8 mouse cellular contexts compared by ENCODE assay signal in the genomic region with DNA sequence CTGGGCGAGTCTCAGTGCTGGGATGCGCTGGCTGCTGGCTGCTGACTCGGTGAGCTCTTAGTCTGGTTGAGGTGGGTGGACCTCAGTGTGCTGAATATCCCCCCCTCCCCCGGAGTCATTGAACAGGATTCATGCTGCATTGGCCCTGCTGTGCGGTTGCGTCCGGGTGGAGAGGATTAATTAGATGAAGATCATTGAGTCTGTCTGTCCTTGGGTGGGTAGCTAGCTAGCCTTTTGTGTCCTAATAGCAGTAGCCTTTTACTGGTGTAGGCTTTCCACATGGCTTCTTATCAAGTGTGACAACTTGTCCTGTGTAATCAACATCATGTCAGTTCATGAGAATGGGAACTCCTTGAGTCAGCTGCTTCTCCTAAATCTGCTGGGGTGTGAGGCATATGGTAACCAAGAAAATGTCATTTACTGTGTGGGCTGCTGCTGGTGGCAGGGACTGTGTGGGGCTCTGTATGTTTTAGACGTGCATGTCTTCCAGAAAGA. TPM values are rescaled to one million over a fixed set of nuclear protein-coding genes. Genes with fewer than 3 reads are reported as not detected.
DNase-seq lines count a peak whose midpoint lies in the region; ATAC-seq and TF ChIP-seq lines count a peak whose summit lies in the region.

No protein-coding gene starts in this region.

- H3K9ac ChIP-seq in hindbrain, embryonic 14.5 days = no peak overlapping the region
- H3K9ac ChIP-seq in liver, embryonic 15.5 days = no peak overlapping the region
- no peak overlapping the region for H3K9ac ChIP-seq in intestine, postnatal 0 days (ENCODE audit: low read depth, low read length)

- TF ChIP-seq CTCF in cortical plate, adult 2 months (IDR thresholded peaks at IDR 0.05; ENCODE audit: extremely low read depth, insufficient read depth, low read length) = no peak
- no peak for TF ChIP-seq CTCF in intestine, postnatal 0 days (IDR thresholded peaks at IDR 0.05; ENCODE audit: low read depth)

- H3K4me1 ChIP-seq in cortical plate, adult 2 months (ENCODE audit: control insufficient read depth, insufficient read depth, low read length) = peaks cover 4% of the 10 kb centered on the region; the same call in 1 of the 2 replicates
- H3K4me1 ChIP-seq in hindbrain, embryonic 14.5 days (replicated peaks; ENCODE audit: control insufficient read depth, insufficient read depth, low read length) = no peaks in the 10 kb centered on the region
- peaks cover 52% of the 10 kb centered on the region for H3K4me1 ChIP-seq in liver, embryonic 15.5 days (replicated peaks)
- H3K4me1 ChIP-seq in intestine, postnatal 0 days (replicated peaks; ENCODE audit: control insufficient read depth, insufficient read depth, low read length) = no peaks in the 10 kb centered on the region

- TF ChIP-seq POLR2A in cortical plate, adult 2 months (IDR thresholded peaks at IDR 0.05; ENCODE audit: extremely low read depth, insufficient read depth, low read length) = no peak

- H3K4me2 ChIP-seq in hindbrain, embryonic 14.5 days (replicated peaks) = no peak overlapping the region
- H3K4me2 ChIP-seq in liver, embryonic 15.5 days = no peak overlapping the region
- no peak overlapping the region for H3K4me2 ChIP-seq in intestine, postnatal 0 days (replicated peaks; ENCODE audit: low read depth)

- H3K27me3 ChIP-seq in hindbrain, embryonic 14.5 days (ENCODE audit: control insufficient read depth, insufficient read depth, low read length) = no peaks in the 10 kb centered on the region
- no peaks in the 10 kb centered on the region for H3K27me3 ChIP-seq in liver, embryonic 15.5 days
- no peaks in the 10 kb centered on the region for H3K27me3 ChIP-seq in intestine, postnatal 0 days (replicated peaks; ENCODE audit: control insufficient read depth, insufficient read depth, low read length)

- WGBS in hindbrain, embryonic 14.5 days = 36% methylated on average over 8 of the region's 8 CpGs
- 72% methylated on average over 8 of the region's 8 CpGs for WGBS in liver, embryonic 15.5 days (ENCODE audit: insufficient replicate concordance)
- WGBS in intestine, postnatal 0 days = 81% methylated on average over 8 of the region's 8 CpGs

- peak; percentile 42 for DNase-seq in R1 (ENCODE audit: low read depth, low spot score)
- DNase-seq in hindbrain, embryonic 14.5 days (ENCODE audit: low spot score) = no peak
- DNase-seq in spleen, postnatal 36 days (ENCODE audit: low spot score in 2 of 2) = no peak
- no peak for DNase-seq in thymus, postnatal 10 days (ENCODE audit: low spot score in 2 of 2)
- DNase-seq in kidney, postnatal 25 days = no peak

- peak overlapping the region; percentile 45; the same call in 1 of the 2 replicates for H3K27ac ChIP-seq in cortical plate, adult 2 months (ENCODE audit: insufficient read depth, low read length)
- H3K27ac ChIP-seq in hindbrain, embryonic 14.5 days = peak overlapping the region; percentile 32
- peak overlapping the region; percentile 25; the same call in 1 of the 2 replicates for H3K27ac ChIP-seq in liver, embryonic 15.5 days (replicated peaks)
- no peak overlapping the region for H3K27ac ChIP-seq in intestine, postnatal 0 days (ENCODE audit: low read depth, low read length)

- no peaks in the 10 kb centered on the region for H3K9me3 ChIP-seq in hindbrain, embryonic 14.5 days (ENCODE audit: control insufficient read depth, low read length)
- H3K9me3 ChIP-seq in liver, embryonic 15.5 days (replicated peaks) = no peaks in the 10 kb centered on the region
- H3K9me3 ChIP-seq in intestine, postnatal 0 days (ENCODE audit: control insufficient read depth) = 0 out of 2 replicates have a peak, but pooled peaks cover 3% of the 10 kb centered on the region

- peaks cover 21% of the 10 kb centered on the region; the same call in 1 of the 2 replicates for H3K36me3 ChIP-seq in hindbrain, embryonic 14.5 days (replicated peaks; ENCODE audit: control insufficient read depth, insufficient read depth)
- H3K36me3 ChIP-seq in liver, embryonic 15.5 days (replicated peaks) = peaks cover 81% of the 10 kb centered on the region
- H3K36me3 ChIP-seq in intestine, postnatal 0 days (ENCODE audit: control insufficient read depth, insufficient read depth) = peaks cover 17% of the 10 kb centered on the region

- peak; percentile 66; the same call in 1 of the 2 replicates for ATAC-seq in hindbrain, embryonic 14.5 days (ENCODE audit: low FRiP score)
- ATAC-seq in liver, embryonic 15.5 days (ENCODE audit: insufficient read depth) = peak; percentile 27; the same call in 1 of the 2 replicates
- no peak for ATAC-seq in intestine, postnatal 0 days

- no peak overlapping the region for H3K4me3 ChIP-seq in cortical plate, adult 2 months (ENCODE audit: insufficient read depth, low read length)
- H3K4me3 ChIP-seq in hindbrain, embryonic 14.5 days (replicated peaks; ENCODE audit: low read length) = no peak overlapping the region
- no peak overlapping the region for H3K4me3 ChIP-seq in liver, embryonic 15.5 days (replicated peaks)
- no peak overlapping the region for H3K4me3 ChIP-seq in intestine, postnatal 0 days (ENCODE audit: low read depth, low read length)

RNA-seq across cellular contexts. Expression of gene Bcl2l13, which starts 22.3 kb away (rescaled TPM):
- 22.6 and 22.7 TPM in 2 replicates for polyA plus RNA-seq in cortical plate, adult 2 months (2012; rRNA removed)
- polyA plus RNA-seq in hindbrain, embryonic 14.5 days (2014; fragmentation: Nextera tagmentation; extraction: Ambion mirVana) = 28.2 and 28.7 TPM in 2 replicates
- polyA plus RNA-seq in liver, embryonic 15.5 days (2015; fragmentation: Nextera tagmentation; extraction: Ambion mirVana) = 34.3 and 34.4 TPM in 2 replicates
- polyA plus RNA-seq in intestine, postnatal 0 days (2015; fragmentation: Nextera tagmentation; extraction: Ambion mirVana) = 9.4 and 9.9 TPM in 2 replicates

RNA-seq across cellular contexts. Expression of gene Atp6v1e1, which starts 35.7 kb away (rescaled TPM):
- polyA plus RNA-seq in cortical plate, adult 2 months (2012; rRNA removed) = 596 and 605 TPM in 2 replicates
- polyA plus RNA-seq in hindbrain, embryonic 14.5 days (2014; fragmentation: Nextera tagmentation; extraction: Ambion mirVana) = 297 and 309 TPM in 2 replicates
- polyA plus RNA-seq in liver, embryonic 15.5 days (2015; fragmentation: Nextera tagmentation; extraction: Ambion mirVana) = 155 and 157 TPM in 2 replicates
- polyA plus RNA-seq in intestine, postnatal 0 days (2015; fragmentation: Nextera tagmentation; extraction: Ambion mirVana) = 297 and 300 TPM in 2 replicates

RNA-seq across cellular contexts. Expression of gene Bid, which starts 58.4 kb away (rescaled TPM):
- polyA plus RNA-seq in cortical plate, adult 2 months (2012; rRNA removed) = 12.7 and 13.1 TPM in 2 replicates
- polyA plus RNA-seq in hindbrain, embryonic 14.5 days (2014; fragmentation: Nextera tagmentation; extraction: Ambion mirVana) = 40.2 and 44.1 TPM in 2 replicates
- polyA plus RNA-seq in liver, embryonic 15.5 days (2015; fragmentation: Nextera tagmentation; extraction: Ambion mirVana) = 22.0 TPM in 2 replicates
- 24.8 and 28.6 TPM in 2 replicates for polyA plus RNA-seq in intestine, postnatal 0 days (2015; fragmentation: Nextera tagmentation; extraction: Ambion mirVana)
